Mouse (Mus musculus): ENCODE results near the gene Nop9. TPM values are rescaled to one million over a fixed set of nuclear protein-coding genes. Genes with fewer than 3 reads are reported as not detected.
A peak's percentile ranks its signal among the peaks of the same experiment; 100 is the strongest.

The Nop9 gene
- polyA plus RNA-seq, 1 experiment from 2014 or later, result 26.2 TPM

DNA sequence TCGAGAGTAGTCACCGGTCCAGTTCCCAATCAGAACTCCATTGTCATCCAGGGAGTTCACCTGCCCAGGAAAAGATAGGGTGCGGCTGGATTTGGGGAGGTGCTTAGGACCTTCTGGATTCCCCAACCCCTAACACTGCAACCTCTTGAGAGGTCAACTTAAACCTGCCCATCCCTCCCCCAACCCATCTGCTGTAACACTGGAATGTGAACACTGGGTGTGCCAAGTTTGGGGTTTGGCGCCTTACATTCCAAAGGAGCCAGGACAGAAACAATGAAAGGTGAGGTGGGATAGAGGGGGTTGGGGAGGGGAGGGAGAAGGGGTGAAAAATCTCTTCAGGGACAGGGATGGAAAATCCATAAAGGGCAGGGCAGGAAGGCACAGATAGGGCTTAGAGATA is 36.0 kb upstream of the Nop9 start:
- H3K27ac ChIP-seq, result no peak overlapping the region
- no peak overlapping the region for H3K4me3 ChIP-seq (replicated peaks; ENCODE audit: low read depth, low read length)
- 0 out of 2 replicates have a peak, but pooled peaks cover 6% of the 10 kb centered on the region for H3K4me1 ChIP-seq (replicated peaks; ENCODE audit: insufficient read depth, low read length)
- H3K36me3 ChIP-seq (ENCODE audit: insufficient read depth, low read length), result no peaks in the 10 kb centered on the region
- ATAC-seq (replicated peaks; ENCODE audit: low FRiP score, low read depth) (no peak), DNase-seq (ENCODE audit: low spot score) (no peak)
- H3K27me3 ChIP-seq (ENCODE audit: insufficient read depth, low read length), result 0 out of 2 replicates have a peak, but pooled peaks cover 7% of the 10 kb centered on the region
- H3K4me2 ChIP-seq (ENCODE audit: low read length), result no peak overlapping the region
- no peaks in the 10 kb centered on the region for H3K9me3 ChIP-seq (replicated peaks; ENCODE audit: low read length)
- no peak overlapping the region for H3K9ac ChIP-seq (ENCODE audit: low read depth, low read length)
- no peak for TF ChIP-seq CTCF (IDR thresholded peaks at IDR 0.05; ENCODE audit: low read depth)
- 83% methylated on average over 4 of the region's 4 CpGs for WGBS

DNA sequence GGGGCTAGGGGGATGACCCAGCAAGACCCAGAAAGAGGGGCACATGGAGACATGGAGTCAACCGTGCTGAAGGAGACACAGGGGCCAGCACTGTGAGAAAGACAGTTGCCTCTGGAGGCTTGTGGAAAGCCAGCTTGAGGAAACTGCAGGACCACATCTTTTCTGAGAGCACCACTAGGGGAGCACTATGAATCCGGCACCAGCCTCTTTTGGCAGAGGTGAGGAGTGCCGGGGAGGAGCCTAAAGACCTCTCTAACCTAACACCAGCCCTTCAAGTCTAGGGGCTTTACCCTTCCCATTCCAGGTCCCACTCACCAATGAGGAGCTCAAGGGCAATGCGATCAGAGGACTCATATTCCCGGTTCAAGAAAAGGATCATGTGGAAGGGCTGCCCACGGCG is 33.7 kb upstream of the Nop9 start:
- no peak for ATAC-seq (replicated peaks; ENCODE audit: low FRiP score, low read depth)
- TF ChIP-seq CTCF (IDR thresholded peaks at IDR 0.05; ENCODE audit: low read depth), result peak; percentile 11; the same call in 1 of the 2 replicates
- 83% methylated on average over 7 of the region's 7 CpGs for WGBS

DNA sequence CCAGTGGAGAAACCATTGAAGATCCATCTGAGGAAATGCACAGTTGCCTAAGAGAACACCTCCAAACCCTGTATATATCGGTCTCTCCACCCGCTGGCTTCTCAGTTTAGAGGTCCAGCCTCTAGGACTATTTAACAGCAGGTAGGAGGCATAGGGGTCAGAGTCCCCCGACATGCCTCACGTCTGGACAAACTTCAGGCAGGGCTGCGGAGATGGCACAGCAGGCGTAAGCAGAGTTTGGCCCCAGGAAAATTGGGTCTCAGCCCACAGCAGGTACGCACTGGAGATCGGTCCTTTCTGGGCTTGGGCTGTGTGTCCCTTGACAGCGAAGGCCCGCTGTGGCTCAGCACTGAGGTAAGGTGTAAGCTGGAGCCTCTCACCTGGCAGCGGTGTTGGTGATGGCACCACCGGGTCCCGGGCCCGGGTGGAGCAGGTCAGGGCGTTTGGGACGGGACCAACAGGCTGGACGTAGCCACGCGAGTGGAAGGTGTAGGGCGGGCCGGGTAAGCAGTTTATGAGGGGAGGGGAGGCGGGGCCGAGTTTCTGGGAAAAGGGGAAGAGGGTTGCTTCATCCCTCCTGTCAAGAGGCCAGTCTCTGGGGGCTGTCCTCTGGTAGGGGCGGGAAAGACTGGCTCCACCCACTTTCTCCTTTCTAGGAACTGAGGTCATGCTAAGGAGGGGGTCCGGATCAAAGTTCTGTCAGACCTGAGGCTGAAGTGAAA is 32.3 kb upstream of the Nop9 start:
- DNase-seq (ENCODE audit: low spot score) (peak; percentile 46), ATAC-seq (replicated peaks; ENCODE audit: low FRiP score, low read depth) (peak; percentile 41)
- Histone ChIP-seq H3K9ac (ENCODE audit: low read depth, low read length) (peak overlapping the region; percentile 29; the same call in 1 of the 2 replicates), H3K4me3 (replicated peaks; ENCODE audit: low read depth, low read length) (peak overlapping the region; percentile 8; the same call in 1 of the 2 replicates), H3K4me1 (replicated peaks; ENCODE audit: insufficient read depth, low read length) (0 out of 2 replicates have a peak, but pooled peaks cover 6% of the 10 kb centered on the region), H3K27ac (peak overlapping the region; percentile 52), H3K27me3 (ENCODE audit: insufficient read depth, low read length) (0 out of 2 replicates have a peak, but pooled peaks cover 7% of the 10 kb centered on the region), H3K36me3 (ENCODE audit: insufficient read depth, low read length) (peaks cover 19% of the 10 kb centered on the region; the same call in 1 of the 2 replicates), H3K9me3 (replicated peaks; ENCODE audit: low read length) (no peaks in the 10 kb centered on the region), H3K4me2 (ENCODE audit: low read length) (peak overlapping the region; percentile 55)
- 11% methylated on average over 25 of the region's 25 CpGs for WGBS
- no peak for TF ChIP-seq CTCF (IDR thresholded peaks at IDR 0.05; ENCODE audit: low read depth)

More for the DNA sequence above, 33.7 kb upstream of the Nop9 start:
- Histone ChIP-seq H3K9ac (ENCODE audit: low read depth, low read length) (no peak overlapping the region), H3K4me2 (ENCODE audit: low read length) (no peak overlapping the region), H3K4me1 (replicated peaks; ENCODE audit: insufficient read depth, low read length) (0 out of 2 replicates have a peak, but pooled peaks cover 6% of the 10 kb centered on the region), H3K9me3 (replicated peaks; ENCODE audit: low read length) (no peaks in the 10 kb centered on the region), H3K27me3 (ENCODE audit: insufficient read depth, low read length) (0 out of 2 replicates have a peak, but pooled peaks cover 7% of the 10 kb centered on the region), H3K36me3 (ENCODE audit: insufficient read depth, low read length) (0 out of 2 replicates have a peak, but pooled peaks cover 9% of the 10 kb centered on the region), H3K4me3 (replicated peaks; ENCODE audit: low read depth, low read length) (no peak overlapping the region), H3K27ac (no peak overlapping the region)
- no peak for DNase-seq (ENCODE audit: low spot score)

GRCm38 (mm10) chr14:55713729-55714122 is 31.8 kb upstream of the Nop9 start, which contains the start of gene Tgm1:
Tgm1 (minus strand) TSS chr14:55713926.
- TF ChIP-seq CTCF (IDR thresholded peaks at IDR 0.05; ENCODE audit: low read depth), result no peak
- H3K9ac ChIP-seq (ENCODE audit: low read depth, low read length), result peak within 1 kb of the TSS; percentile 29; the same call in 1 of the 2 replicates
- 0 out of 2 replicates have a peak, but pooled peaks cover 7% of the 10 kb centered on the region for H3K27me3 ChIP-seq (ENCODE audit: insufficient read depth, low read length)
- peak within 1 kb of the TSS; percentile 8; the same call in 1 of the 2 replicates for H3K4me3 ChIP-seq (replicated peaks; ENCODE audit: low read depth, low read length)
- peaks cover 25% of the 10 kb centered on the region; the same call in 1 of the 2 replicates for H3K36me3 ChIP-seq (ENCODE audit: insufficient read depth, low read length)
- 25% methylated on average over 4 of the region's 4 CpGs for WGBS
- no peak for ATAC-seq (replicated peaks; ENCODE audit: low FRiP score, low read depth)
- H3K9me3 ChIP-seq (replicated peaks; ENCODE audit: low read length), result no peaks in the 10 kb centered on the region
- 0 out of 2 replicates have a peak, but pooled peaks cover 6% of the 10 kb centered on the region for H3K4me1 ChIP-seq (replicated peaks; ENCODE audit: insufficient read depth, low read length)
- H3K27ac ChIP-seq, result peak within 1 kb of the TSS; percentile 52
- DNase-seq (ENCODE audit: low spot score), result no peak
- peak within 1 kb of the TSS; percentile 55 for H3K4me2 ChIP-seq (ENCODE audit: low read length)

- peaks cover 27% of the 10 kb centered on the region; the same call in 1 of the 2 replicates for H3K36me3 ChIP-seq (ENCODE audit: insufficient read depth, low read length)
- H3K27me3 ChIP-seq (ENCODE audit: insufficient read depth, low read length), result 0 out of 2 replicates have a peak, but pooled peaks cover 7% of the 10 kb centered on the region
- WGBS, result 33% methylated on average over 6 of the region's 6 CpGs
- DNase-seq (ENCODE audit: low spot score) (no peak), ATAC-seq (replicated peaks; ENCODE audit: low FRiP score, low read depth) (no peak)
- no peak overlapping the region for H3K27ac ChIP-seq
- no peak overlapping the region for H3K9ac ChIP-seq (ENCODE audit: low read depth, low read length)
- 0 out of 2 replicates have a peak, but pooled peaks cover 6% of the 10 kb centered on the region for H3K4me1 ChIP-seq (replicated peaks; ENCODE audit: insufficient read depth, low read length)
- H3K9me3 ChIP-seq (replicated peaks; ENCODE audit: low read length), result no peaks in the 10 kb centered on the region
- no peak overlapping the region for H3K4me2 ChIP-seq (ENCODE audit: low read length)
- H3K4me3 ChIP-seq (replicated peaks; ENCODE audit: low read depth, low read length), result no peak overlapping the region
- TF ChIP-seq CTCF (IDR thresholded peaks at IDR 0.05; ENCODE audit: low read depth), result no peak
These were observed 30.6 kb upstream of the Nop9 start for GRCm38 (mm10) chr14:55714893-55715292.

GRCm38 (mm10) chr14:55716271-55716670 is 29.2 kb upstream of the Nop9 start:
- no peak for DNase-seq (ENCODE audit: low spot score)
- Histone ChIP-seq H3K27ac (no peak overlapping the region), H3K36me3 (ENCODE audit: insufficient read depth, low read length) (peaks cover 27% of the 10 kb centered on the region; the same call in 1 of the 2 replicates), H3K27me3 (ENCODE audit: insufficient read depth, low read length) (0 out of 2 replicates have a peak, but pooled peaks cover 7% of the 10 kb centered on the region), H3K4me2 (ENCODE audit: low read length) (no peak overlapping the region), H3K9ac (ENCODE audit: low read depth, low read length) (no peak overlapping the region), H3K9me3 (replicated peaks; ENCODE audit: low read length) (no peaks in the 10 kb centered on the region), H3K4me3 (replicated peaks; ENCODE audit: low read depth, low read length) (no peak overlapping the region), H3K4me1 (replicated peaks; ENCODE audit: insufficient read depth, low read length) (0 out of 2 replicates have a peak, but pooled peaks cover 6% of the 10 kb centered on the region)
- TF ChIP-seq CTCF (IDR thresholded peaks at IDR 0.05; ENCODE audit: low read depth), result no peak
- ATAC-seq (replicated peaks; ENCODE audit: low FRiP score, low read depth), result no peak
- 89% methylated on average over 6 of the region's 6 CpGs for WGBS
